Mouse (Mus musculus): ENCODE data around the gene Carns1. TPM values are rescaled to one million over a fixed set of nuclear protein-coding genes. Genes with fewer than 3 reads are reported as not detected.

Gene Carns1
- polyA plus RNA-seq, 1 experiment: 2.1 TPM

DNA sequence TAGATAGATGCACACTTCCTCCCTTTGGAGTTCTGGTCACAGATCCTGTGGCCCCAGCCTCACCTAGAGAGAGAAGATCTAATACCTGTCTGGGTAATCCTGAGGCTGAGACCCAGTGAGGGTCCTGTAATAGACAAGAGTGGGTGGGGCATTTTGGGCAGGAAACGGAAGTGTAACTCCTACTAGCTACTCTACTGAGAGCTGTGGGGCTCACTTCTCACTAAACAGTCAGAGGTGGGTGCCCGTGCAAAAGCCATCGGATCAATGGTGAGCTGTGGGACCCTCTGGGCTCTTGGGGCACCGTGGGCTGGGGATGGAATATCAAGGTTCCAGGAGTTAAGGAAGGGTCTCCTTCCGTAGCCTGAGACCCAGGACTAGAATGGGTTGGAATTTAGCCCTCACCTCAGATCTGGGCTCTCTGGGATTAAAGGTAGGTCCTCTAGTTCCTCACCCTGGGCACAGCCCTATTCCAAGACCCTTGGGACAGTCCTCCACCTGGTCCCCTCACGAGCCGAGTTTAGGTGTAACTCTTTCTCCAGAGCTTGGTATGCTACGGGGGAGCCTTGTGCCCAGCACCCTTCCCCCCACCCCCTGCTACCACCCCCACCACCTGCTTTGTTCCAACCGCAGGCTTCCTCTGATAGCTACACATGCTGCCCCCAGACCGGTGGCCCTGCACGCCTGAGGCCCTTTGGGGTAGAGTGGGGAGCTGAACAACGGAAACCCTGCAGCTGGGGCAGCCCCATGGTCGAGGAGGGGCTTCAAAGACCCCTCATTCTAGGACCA, 20.6 kb downstream of the Carns1 start:
- Histone ChIP-seq H3K27me3 (ENCODE audit: control insufficient read depth, insufficient read depth, low read length, poor library complexity, severe bottlenecking) (no peaks in the 10 kb centered on the region), H3K36me3 (ENCODE audit: control insufficient read depth, insufficient read depth, low read length, poor library complexity, severe bottlenecking) (0 out of 2 replicates have a peak, but pooled peaks cover 2% of the 10 kb centered on the region), H3K27ac (ENCODE audit: insufficient read depth, low read length) (no peak overlapping the region), H3K9ac (ENCODE audit: low read depth, poor library complexity, severe bottlenecking) (no peak overlapping the region), H3K4me3 (ENCODE audit: low read depth, low read length) (no peak overlapping the region), H3K9me3 (replicated peaks; ENCODE audit: control insufficient read depth, insufficient read depth, low read length, poor library complexity, severe bottlenecking) (no peaks in the 10 kb centered on the region), H3K4me1 (ENCODE audit: control insufficient read depth, insufficient read depth, low read length) (peaks cover 2% of the 10 kb centered on the region)
- no peak for TF ChIP-seq CTCF (IDR thresholded peaks at IDR 0.05; ENCODE audit: low read depth, low read length)
- no peak for TF ChIP-seq POLR2A (IDR thresholded peaks at IDR 0.05; ENCODE audit: insufficient read depth, low read length)
- no peak for TF ChIP-seq EP300 (IDR thresholded peaks at IDR 0.05; ENCODE audit: insufficient read depth, low read depth, low read length)

DNA sequence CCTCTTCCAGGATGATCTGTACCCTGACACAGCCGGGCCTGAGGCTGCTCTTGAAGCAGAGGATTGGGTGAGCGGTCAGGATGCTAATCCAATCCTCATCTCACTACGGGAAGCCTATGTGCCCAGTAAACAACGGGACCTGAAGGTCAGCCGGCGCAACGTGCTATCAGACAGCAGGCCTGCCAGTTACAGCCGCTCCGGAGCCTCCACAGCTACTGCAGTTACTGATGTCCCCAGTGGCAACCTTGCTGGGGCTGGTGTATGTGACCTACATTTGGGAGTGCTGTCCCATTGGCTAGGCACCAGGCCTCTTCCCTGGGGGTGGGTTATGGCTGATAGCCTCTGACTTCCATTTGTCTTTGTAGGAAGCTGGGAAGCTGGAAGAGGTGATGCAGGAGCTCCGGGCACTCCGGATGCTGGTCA, 22.0 kb downstream of the Carns1 start, which contains the start of gene Ptprcap:
Ptprcap (plus strand) TSS at position 373 of the 423 bp plus-strand sequence.
- no peak within 1 kb of the TSS for H3K27ac ChIP-seq (ENCODE audit: insufficient read depth, low read length)
- H3K4me3 ChIP-seq (ENCODE audit: low read depth, low read length): no peak within 1 kb of the TSS
- TF ChIP-seq POLR2A (IDR thresholded peaks at IDR 0.05; ENCODE audit: insufficient read depth, low read length) (no peak), EP300 (IDR thresholded peaks at IDR 0.05; ENCODE audit: insufficient read depth, low read depth, low read length) (no peak), CTCF (IDR thresholded peaks at IDR 0.05; ENCODE audit: low read depth, low read length) (no peak)
- no peaks in the 10 kb centered on the region for H3K27me3 ChIP-seq (ENCODE audit: control insufficient read depth, insufficient read depth, low read length, poor library complexity, severe bottlenecking)
- no peaks in the 10 kb centered on the region for H3K9me3 ChIP-seq (replicated peaks; ENCODE audit: control insufficient read depth, insufficient read depth, low read length, poor library complexity, severe bottlenecking)
- peaks cover 2% of the 10 kb centered on the region for H3K4me1 ChIP-seq (ENCODE audit: control insufficient read depth, insufficient read depth, low read length)
- H3K36me3 ChIP-seq (ENCODE audit: control insufficient read depth, insufficient read depth, low read length, poor library complexity, severe bottlenecking): 0 out of 2 replicates have a peak, but pooled peaks cover 2% of the 10 kb centered on the region
- no peak within 1 kb of the TSS for H3K9ac ChIP-seq (ENCODE audit: low read depth, poor library complexity, severe bottlenecking)

DNA sequence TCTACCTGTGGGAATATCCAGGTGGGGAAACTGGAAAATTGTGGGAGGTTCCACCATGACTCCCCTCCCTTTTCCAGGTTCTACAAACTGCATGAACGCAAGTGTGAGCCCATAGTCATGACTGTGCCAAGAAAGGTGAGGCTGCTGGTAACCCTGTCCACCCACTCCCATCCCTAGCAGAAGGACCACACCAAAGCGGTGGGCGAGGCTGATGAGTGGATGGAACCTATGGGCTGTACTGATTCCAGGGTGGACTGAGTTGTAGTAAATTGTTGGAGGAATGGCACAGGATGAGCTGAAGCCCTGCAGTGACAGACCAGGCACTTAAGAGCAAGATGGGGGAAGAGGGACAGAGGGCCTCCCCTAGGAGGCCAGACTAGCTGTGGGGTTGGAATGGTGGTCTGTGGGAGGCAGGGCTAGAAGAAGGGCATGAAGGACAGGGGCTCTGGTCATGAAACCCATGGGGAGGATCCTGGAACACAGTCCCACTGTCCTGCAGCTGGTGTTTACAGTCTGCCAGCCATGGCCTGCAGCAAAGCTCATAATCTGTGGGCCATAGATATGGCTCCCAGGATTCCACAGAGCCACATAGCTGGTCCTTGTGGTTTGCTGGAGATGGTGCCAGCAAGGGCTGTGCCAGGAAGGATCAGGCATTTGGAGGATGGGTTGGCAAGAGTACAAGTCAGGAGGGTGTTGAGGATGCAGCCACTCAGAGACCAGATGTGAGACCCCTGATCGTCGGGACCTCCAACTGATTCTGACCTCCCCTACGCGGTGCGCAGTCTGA, 22.6 kb downstream of the Carns1 start:
- Histone ChIP-seq H3K4me3 (ENCODE audit: low read depth, low read length) (no peak overlapping the region), H3K9me3 (replicated peaks; ENCODE audit: control insufficient read depth, insufficient read depth, low read length, poor library complexity, severe bottlenecking) (no peaks in the 10 kb centered on the region), H3K4me1 (ENCODE audit: control insufficient read depth, insufficient read depth, low read length) (peaks cover 2% of the 10 kb centered on the region), H3K36me3 (ENCODE audit: control insufficient read depth, insufficient read depth, low read length, poor library complexity, severe bottlenecking) (0 out of 2 replicates have a peak, but pooled peaks cover 2% of the 10 kb centered on the region), H3K27ac (ENCODE audit: insufficient read depth, low read length) (no peak overlapping the region), H3K27me3 (ENCODE audit: control insufficient read depth, insufficient read depth, low read length, poor library complexity, severe bottlenecking) (no peaks in the 10 kb centered on the region), H3K9ac (ENCODE audit: low read depth, poor library complexity, severe bottlenecking) (no peak overlapping the region)
- no peak for TF ChIP-seq POLR2A (IDR thresholded peaks at IDR 0.05; ENCODE audit: insufficient read depth, low read length)
- no peak for TF ChIP-seq EP300 (IDR thresholded peaks at IDR 0.05; ENCODE audit: insufficient read depth, low read depth, low read length)
- TF ChIP-seq CTCF (IDR thresholded peaks at IDR 0.05; ENCODE audit: low read depth, low read length): no peak

DNA sequence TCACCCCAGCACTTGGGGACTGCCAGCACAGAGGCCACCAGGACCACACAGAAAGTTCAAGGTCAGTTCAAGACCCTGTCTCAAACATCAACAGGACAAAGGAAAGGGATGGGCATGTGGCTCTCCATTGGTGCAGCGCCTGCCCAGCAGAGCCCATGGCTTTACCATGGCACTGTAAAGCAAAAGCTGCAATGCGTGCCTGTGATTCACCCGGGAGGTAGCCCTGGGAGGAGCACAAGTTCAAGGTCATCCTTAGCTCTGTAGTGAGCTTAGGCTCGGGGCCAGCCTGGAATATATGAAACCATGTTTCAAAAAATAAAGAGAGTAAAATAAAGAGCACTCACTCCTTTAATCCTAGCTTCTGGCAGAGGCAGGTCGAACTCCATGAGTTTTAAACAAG, 23.4 kb downstream of the Carns1 start:
- Histone ChIP-seq H3K4me1 (ENCODE audit: control insufficient read depth, insufficient read depth, low read length) (peaks cover 2% of the 10 kb centered on the region), H3K9me3 (replicated peaks; ENCODE audit: control insufficient read depth, insufficient read depth, low read length, poor library complexity, severe bottlenecking) (no peaks in the 10 kb centered on the region), H3K36me3 (ENCODE audit: control insufficient read depth, insufficient read depth, low read length, poor library complexity, severe bottlenecking) (0 out of 2 replicates have a peak, but pooled peaks cover 2% of the 10 kb centered on the region), H3K9ac (ENCODE audit: low read depth, poor library complexity, severe bottlenecking) (no peak overlapping the region), H3K4me3 (ENCODE audit: low read depth, low read length) (no peak overlapping the region), H3K27me3 (ENCODE audit: control insufficient read depth, insufficient read depth, low read length, poor library complexity, severe bottlenecking) (no peaks in the 10 kb centered on the region), H3K27ac (ENCODE audit: insufficient read depth, low read length) (no peak overlapping the region)
- no peak for TF ChIP-seq EP300 (IDR thresholded peaks at IDR 0.05; ENCODE audit: insufficient read depth, low read depth, low read length)
- no peak for TF ChIP-seq POLR2A (IDR thresholded peaks at IDR 0.05; ENCODE audit: insufficient read depth, low read length)
- TF ChIP-seq CTCF (IDR thresholded peaks at IDR 0.05; ENCODE audit: low read depth, low read length): no peak

DNA sequence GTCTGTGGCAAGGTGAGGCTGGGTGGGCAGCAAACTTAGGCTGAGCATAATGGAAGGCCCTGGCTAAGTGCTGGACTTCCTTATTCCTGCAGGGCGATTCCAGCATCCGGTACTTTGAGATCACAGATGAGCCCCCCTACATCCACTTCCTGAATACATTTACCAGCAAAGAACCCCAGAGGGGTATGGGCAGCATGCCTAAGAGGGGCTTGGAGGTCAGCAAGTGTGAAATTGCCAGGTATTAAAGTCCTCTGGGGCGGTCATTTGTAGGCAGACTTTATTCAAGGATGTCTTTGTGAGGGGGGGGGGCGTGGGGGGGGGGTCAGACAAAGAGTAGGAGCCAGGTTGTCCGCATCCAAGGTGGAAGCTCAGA, 23.8 kb downstream of the Carns1 start:
- Histone ChIP-seq H3K9ac (ENCODE audit: low read depth, poor library complexity, severe bottlenecking) (no peak overlapping the region), H3K36me3 (ENCODE audit: control insufficient read depth, insufficient read depth, low read length, poor library complexity, severe bottlenecking) (0 out of 2 replicates have a peak, but pooled peaks cover 2% of the 10 kb centered on the region), H3K9me3 (replicated peaks; ENCODE audit: control insufficient read depth, insufficient read depth, low read length, poor library complexity, severe bottlenecking) (no peaks in the 10 kb centered on the region), H3K27me3 (ENCODE audit: control insufficient read depth, insufficient read depth, low read length, poor library complexity, severe bottlenecking) (no peaks in the 10 kb centered on the region), H3K4me3 (ENCODE audit: low read depth, low read length) (no peak overlapping the region), H3K27ac (ENCODE audit: insufficient read depth, low read length) (no peak overlapping the region), H3K4me1 (ENCODE audit: control insufficient read depth, insufficient read depth, low read length) (peaks cover 2% of the 10 kb centered on the region)
- no peak for TF ChIP-seq POLR2A (IDR thresholded peaks at IDR 0.05; ENCODE audit: insufficient read depth, low read length)
- TF ChIP-seq EP300 (IDR thresholded peaks at IDR 0.05; ENCODE audit: insufficient read depth, low read depth, low read length): no peak
- TF ChIP-seq CTCF (IDR thresholded peaks at IDR 0.05; ENCODE audit: low read depth, low read length): no peak
